Mouse (Mus musculus) cerebellum, adult 2 months (tissue): ENCODE results near the gene Car9. TPM values are rescaled to one million over a fixed set of nuclear protein-coding genes. Genes with fewer than 3 reads are reported as not detected.

ENCODE experiments used
- DNase-seq, 2 experiments: peaks; one replicate each; pipeline ENCODE4 v3.0.0; 2021
- H3K27ac ChIP-seq: fragments of 200-500 bp; 2 replicates; pipeline ENCODE4 v1.5.1; 2012; ENCODE audit warnings: low read length, control low read depth, inconsistent platforms; ENCODE audit not compliant: insufficient read depth
- H3K27me3 ChIP-seq: fragments of 200-500 bp; 2 replicates; pipeline ENCODE4 v1.6.1; 2012; ENCODE audit warnings: inconsistent platforms, mild to moderate bottlenecking, low read length, moderate library complexity; ENCODE audit not compliant: control insufficient read depth, insufficient read depth
- H3K4me1 ChIP-seq: fragments of 200-500 bp; 2 replicates; pipeline ENCODE4 v1.6.1; 2011; ENCODE audit warnings: low read length; ENCODE audit not compliant: control insufficient read depth, insufficient read depth
- H3K4me3 ChIP-seq: fragments of 200-500 bp; replicated peaks from 2 replicates; pipeline ENCODE3; 2011; ENCODE audit warnings: mild to moderate bottlenecking, low read depth, low read length, control low read depth; ENCODE audit not compliant: insufficient read depth
- CTCF ChIP-seq: fragments of 200-500 bp; IDR thresholded peaks from 2 replicates; pipeline ENCODE4 v1.5.1; 2011; ENCODE audit warnings: low read depth, mild to moderate bottlenecking, control low read depth, low read length, moderate library complexity, borderline replicate concordance; ENCODE audit not compliant: insufficient read depth
- POLR2A ChIP-seq: fragments of 200-500 bp; IDR thresholded peaks from 2 replicates; pipeline ENCODE4 v1.6.1; 2011; ENCODE audit warnings: low read length, control low read depth, borderline replicate concordance; ENCODE audit not compliant: insufficient read depth
- WGBS: fragments of 180-500 bp; shearing (Covaris S2); methylation state at CpG from one replicate; pipeline ENCODE4 v1.1.7; 2018; 5-methylcytosine and 5-hydroxymethylcytosine counted together
- polyA plus RNA-seq: library from polyadenylated mRNA; depleted of rRNA; stranded (reverse); fragments of >200 nt; gene quantifications from 2 replicates; pipeline ENCODE4 v1.2.3, GENCODE M21; 2012

Car9 gene
- polyA plus RNA-seq, 1 experiment, result 15.8 TPM

GRCm38 (mm10) chr4:43497946-43498345 is 8.8 kb upstream of the Car9 start:
- TF ChIP-seq POLR2A (no peak), CTCF (no peak)
- Histone ChIP-seq H3K27ac (no peak overlapping the region), H3K4me3 (no peak overlapping the region), H3K27me3 (no peaks in the 10 kb centered on the region), H3K4me1 (no peaks in the 10 kb centered on the region; the same call in none of the 2 replicates)
- DNase-seq, result no peak
- 76% methylated on average over 4 of the region's 4 CpGs for WGBS

- no peaks in the 10 kb centered on the region; the same call in none of the 2 replicates for H3K4me1 ChIP-seq
- no peaks in the 10 kb centered on the region for H3K27me3 ChIP-seq
- TF ChIP-seq POLR2A (no peak), CTCF (peak; percentile 37; the same call in 1 of the 2 replicates)
- peak in 1 of 2 experiments; percentile 43 for DNase-seq
- 10% methylated on average over 8 of the region's 8 CpGs for WGBS
- H3K27ac ChIP-seq, result no peak overlapping the region
- no peak overlapping the region for H3K4me3 ChIP-seq
Measured at GRCm38 (mm10) chr4:43498983-43499382, 7.8 kb upstream of the Car9 start.

- Histone ChIP-seq H3K27ac (no peak within 1 kb of the TSS), H3K4me1 (no peaks in the 10 kb centered on the region; the same call in none of the 2 replicates), H3K4me3 (peak within 1 kb of the TSS; percentile 77), H3K27me3 (no peaks in the 10 kb centered on the region)
- WGBS, result 4% methylated on average over 50 of the region's 50 CpGs
- TF ChIP-seq POLR2A (peak; percentile 80), CTCF (no peak)
- peak; percentile 82 to 83 for DNase-seq
Measured at GRCm38 (mm10) chr4:43499407-43500333, 7.1 kb upstream of the Car9 start, which contains the start of gene Arhgef39. TSS of gene Arhgef39 (minus strand) at chr4:43499695.

GRCm38 (mm10) chr4:43503041-43503440 is 3.7 kb upstream of the Car9 start:
- Histone ChIP-seq H3K4me1 (peaks cover 10% of the 10 kb centered on the region), H3K4me3 (no peak overlapping the region), H3K27ac (no peak overlapping the region), H3K27me3 (no peaks in the 10 kb centered on the region)
- TF ChIP-seq CTCF (no peak), POLR2A (no peak)
- 71% methylated on average over 2 of the region's 2 CpGs for WGBS
- DNase-seq, result no peak

GRCm38 (mm10) chr4:43503506-43503905 is 3.3 kb upstream of the Car9 start:
- Histone ChIP-seq H3K4me1 (peaks cover 10% of the 10 kb centered on the region), H3K4me3 (no peak overlapping the region), H3K27me3 (no peaks in the 10 kb centered on the region), H3K27ac (no peak overlapping the region)
- no peak for DNase-seq
- WGBS, result 91% methylated on average over 6 of the region's 6 CpGs
- TF ChIP-seq POLR2A, result no peak
- no peak for TF ChIP-seq CTCF

- WGBS, result 94% methylated on average over 4 of the region's 4 CpGs
- TF ChIP-seq CTCF (no peak), POLR2A (no peak)
Measured at GRCm38 (mm10) chr4:43504269-43504668, 2.5 kb upstream of the Car9 start.

GRCm38 (mm10) chr4:43506074-43506473 is 692 bp upstream of the Car9 start:
- DNase-seq, result no peak
- 65% methylated on average over 8 of the region's 8 CpGs for WGBS
- Histone ChIP-seq H3K4me1 (peaks cover 10% of the 10 kb centered on the region), H3K27me3 (no peaks in the 10 kb centered on the region), H3K4me3 (no peak overlapping the region), H3K27ac (no peak overlapping the region)
- no peak for TF ChIP-seq POLR2A
- no peak for TF ChIP-seq CTCF

More at GRCm38 (mm10) chr4:43504269-43504668, 2.5 kb upstream of the Car9 start:
- Histone ChIP-seq H3K4me3 (no peak overlapping the region), H3K4me1 (peaks cover 10% of the 10 kb centered on the region), H3K27ac (no peak overlapping the region), H3K27me3 (no peaks in the 10 kb centered on the region)
- DNase-seq, result no peak

GRCm38 (mm10) chr4:43507938-43508665 is 1.3 kb downstream of the Car9 start:
- DNase-seq, result peak in 1 of 2 experiments; percentile 45
- 16% methylated on average over 22 of the region's 22 CpGs for WGBS
- H3K4me1 ChIP-seq, result peaks cover 10% of the 10 kb centered on the region
- TF ChIP-seq CTCF (no peak), POLR2A (no peak)
- no peak overlapping the region for H3K27ac ChIP-seq
- H3K27me3 ChIP-seq, result no peaks in the 10 kb centered on the region
- H3K4me3 ChIP-seq, result peak overlapping the region; percentile 44
